Mouse (Mus musculus) E14TG2a.4 (cell line): ENCODE data around the gene Cpn2.

Experiments used
- H3K27me3 ChIP-seq: 2 replicates; pipeline ENCODE4 v1.6.1; 2014; ENCODE audit warnings: low read length, control low read depth; ENCODE audit not compliant: insufficient read depth
- H3K36me3 ChIP-seq: 2 replicates; pipeline ENCODE4 v1.6.1; 2014; ENCODE audit warnings: low read length, control low read depth; ENCODE audit not compliant: insufficient read depth
- H3K4me1 ChIP-seq: replicated peaks from 2 replicates; pipeline ENCODE4 v1.6.1; 2014; ENCODE audit warnings: low read depth, low read length, control low read depth
- H3K4me3 ChIP-seq: replicated peaks from 2 replicates; pipeline ENCODE4 v1.5.1; 2014; ENCODE audit warnings: mild to moderate bottlenecking, low read length
- H3K9me3 ChIP-seq: 2 replicates; pipeline ENCODE4 v1.6.1; 2014; ENCODE audit warnings: low read length, control low read depth
- CTCF ChIP-seq: conservative IDR thresholded peaks from 2 replicates; pipeline ENCODE4 v1.5.1; 2014; ENCODE audit warnings: low read length
- NANOG ChIP-seq: IDR thresholded peaks from 2 replicates; pipeline ENCODE4 v1.6.1; 2014; ENCODE audit warnings: borderline replicate concordance, low read length, mixed read lengths
- POU5F1 ChIP-seq: IDR thresholded peaks from 2 replicates; pipeline ENCODE4 v1.6.1; 2014; ENCODE audit warnings: low read length, borderline replicate concordance

Cpn2 gene

GRCm38 (mm10) chr16:30306102-30306501 is 38.8 kb upstream of the Cpn2 start:
- Histone ChIP-seq H3K4me1 (peaks cover 23% of the 10 kb centered on the region), H3K9me3 (no peaks in the 10 kb centered on the region), H3K27me3 (peaks cover 81% of the 10 kb centered on the region), H3K4me3 (no peak overlapping the region), H3K36me3 (0 out of 2 replicates have a peak, but pooled peaks cover under 1% of the 10 kb centered on the region)
- TF ChIP-seq CTCF, result no peak
- TF ChIP-seq NANOG, result no peak
- no peak for TF ChIP-seq POU5F1

- Histone ChIP-seq H3K4me1 (peaks cover 12% of the 10 kb centered on the region), H3K9me3 (no peaks in the 10 kb centered on the region), H3K27me3 (peaks cover 74% of the 10 kb centered on the region), H3K4me3 (no peak overlapping the region), H3K36me3 (no peaks in the 10 kb centered on the region)
- TF ChIP-seq NANOG, result no peak
- TF ChIP-seq POU5F1, result no peak
- TF ChIP-seq CTCF, result no peak
Observed at GRCm38 (mm10) chr16:30304236-30304635, 36.9 kb upstream of the Cpn2 start.

GRCm38 (mm10) chr16:30303411-30303810 is 36.1 kb upstream of the Cpn2 start:
- no peak overlapping the region for H3K4me3 ChIP-seq
- no peaks in the 10 kb centered on the region for H3K9me3 ChIP-seq
- peaks cover 8% of the 10 kb centered on the region; the same call in 1 of the 2 replicates for H3K4me1 ChIP-seq
- TF ChIP-seq NANOG, result no peak
- peaks cover 65% of the 10 kb centered on the region for H3K27me3 ChIP-seq
- H3K36me3 ChIP-seq, result no peaks in the 10 kb centered on the region

- Histone ChIP-seq H3K4me3 (no peak overlapping the region), H3K9me3 (no peaks in the 10 kb centered on the region), H3K4me1 (0 out of 2 replicates have a peak, but pooled peaks cover under 1% of the 10 kb centered on the region), H3K27me3 (peaks cover 58% of the 10 kb centered on the region), H3K36me3 (no peaks in the 10 kb centered on the region)
- TF ChIP-seq NANOG, result no peak
- no peak for TF ChIP-seq POU5F1
- TF ChIP-seq CTCF, result no peak
Observed at GRCm38 (mm10) chr16:30302686-30303085, 35.4 kb upstream of the Cpn2 start.

GRCm38 (mm10) chr16:30299711-30300277 is 32.5 kb upstream of the Cpn2 start:
- H3K4me1 ChIP-seq, result peaks cover 6% of the 10 kb centered on the region; the same call in 1 of the 2 replicates
- H3K4me3 ChIP-seq, result no peak overlapping the region
- TF ChIP-seq NANOG, result no peak
- no peak for TF ChIP-seq POU5F1
- no peak for TF ChIP-seq CTCF
- H3K9me3 ChIP-seq, result no peaks in the 10 kb centered on the region
- H3K36me3 ChIP-seq, result no peaks in the 10 kb centered on the region
- H3K27me3 ChIP-seq, result peaks cover 42% of the 10 kb centered on the region

- Histone ChIP-seq H3K4me1 (peaks cover 6% of the 10 kb centered on the region; the same call in 1 of the 2 replicates), H3K36me3 (no peaks in the 10 kb centered on the region), H3K9me3 (no peaks in the 10 kb centered on the region), H3K4me3 (no peak overlapping the region), H3K27me3 (peaks cover 28% of the 10 kb centered on the region)
- no peak for TF ChIP-seq NANOG
- no peak for TF ChIP-seq CTCF
- TF ChIP-seq POU5F1, result no peak
Observed at GRCm38 (mm10) chr16:30297450-30297849, 30.2 kb upstream of the Cpn2 start.

GRCm38 (mm10) chr16:30296601-30297275 is 29.4 kb upstream of the Cpn2 start:
- H3K4me1 ChIP-seq, result peaks cover 6% of the 10 kb centered on the region; the same call in 1 of the 2 replicates
- TF ChIP-seq CTCF (no peak), NANOG (no peak), POU5F1 (no peak)
- no peak overlapping the region for H3K4me3 ChIP-seq
- peaks cover 21% of the 10 kb centered on the region for H3K27me3 ChIP-seq
- H3K9me3 ChIP-seq, result no peaks in the 10 kb centered on the region
- H3K36me3 ChIP-seq, result no peaks in the 10 kb centered on the region

- TF ChIP-seq POU5F1 (no peak), NANOG (no peak), CTCF (no peak)
- H3K4me1 ChIP-seq, result peaks cover 6% of the 10 kb centered on the region; the same call in 1 of the 2 replicates
- no peaks in the 10 kb centered on the region for H3K36me3 ChIP-seq
- H3K4me3 ChIP-seq, result no peak overlapping the region
- H3K27me3 ChIP-seq, result peaks cover 11% of the 10 kb centered on the region
- no peaks in the 10 kb centered on the region for H3K9me3 ChIP-seq
Observed at GRCm38 (mm10) chr16:30295106-30295505, 27.8 kb upstream of the Cpn2 start.

- Histone ChIP-seq H3K4me1 (peaks cover 12% of the 10 kb centered on the region), H3K9me3 (no peaks in the 10 kb centered on the region), H3K36me3 (no peaks in the 10 kb centered on the region), H3K4me3 (no peak overlapping the region), H3K27me3 (peaks cover 29% of the 10 kb centered on the region)
- TF ChIP-seq POU5F1 (no peak), NANOG (no peak), CTCF (no peak)
Observed at GRCm38 (mm10) chr16:30290436-30290835, 23.1 kb upstream of the Cpn2 start.
